Mouse (Mus musculus) hindbrain, postnatal 0 days (tissue): ENCODE measurements around the gene Shisa2. TPM values are rescaled to one million over a fixed set of nuclear protein-coding genes. Genes with fewer than 3 reads are reported as not detected.

Experiments
- ATAC-seq: fragments of 200-750 bp; cut with Nextera tagmentation; 2 replicates; pipeline ENCODE4 v1.8.0; 2017; ENCODE audit warnings: mild to moderate bottlenecking, moderate TSS enrichment, moderate library complexity
- DNase-seq: peaks from one replicate; pipeline ENCODE4 v3.0.0-alpha.2; 2015; ENCODE audit warnings: low spot score
- H3K27ac ChIP-seq: fragments of 300-500 bp; sonication (generic); 2 replicates; pipeline ENCODE4 v1.5.1; 2014; ENCODE audit warnings: mild to moderate bottlenecking
- H3K27me3 ChIP-seq: fragments of 300-500 bp; sonication (generic); 2 replicates; pipeline ENCODE4 v1.6.1; 2014; ENCODE audit warnings: low read length, mixed read lengths; ENCODE audit not compliant: insufficient read depth
- H3K36me3 ChIP-seq: fragments of 300-500 bp; sonication (generic); 2 replicates; pipeline ENCODE4 v1.6.1; 2014; ENCODE audit warnings: low read length, mixed read lengths; ENCODE audit not compliant: insufficient read depth
- H3K4me1 ChIP-seq: fragments of 300-500 bp; sonication (generic); 2 replicates; pipeline ENCODE4 v1.6.1; 2014; ENCODE audit warnings: antibody characterized with exemption, low read length, mixed read lengths; ENCODE audit not compliant: insufficient read depth
- H3K4me2 ChIP-seq: fragments of 300-500 bp; sonication (generic); 2 replicates; pipeline ENCODE4 v1.6.1; 2014; ENCODE audit warnings: low read depth, mild to moderate bottlenecking, low read length, moderate library complexity, mixed read lengths
- H3K4me3 ChIP-seq: fragments of 300-500 bp; sonication (generic); 2 replicates; pipeline ENCODE4 v1.5.1; 2014; ENCODE audit warnings: low read length
- H3K9ac ChIP-seq: fragments of 300-500 bp; sonication (generic); replicated peaks from 2 replicates; pipeline ENCODE4 v1.6.1; 2014; ENCODE audit warnings: mild to moderate bottlenecking, low read length, moderate library complexity, mixed read lengths
- H3K9me3 ChIP-seq: fragments of 300-500 bp; sonication (generic); 2 replicates; pipeline ENCODE4 v1.6.1; 2016; ENCODE audit warnings: low read length, mixed read lengths
- CTCF ChIP-seq: IDR thresholded peaks from 2 replicates; pipeline ENCODE4 v1.5.1; 2016; ENCODE audit warnings: antibody characterized with exemption, control low read depth, low read depth
- WGBS: fragments of 180-500 bp; shearing (Covaris S2); extraction: QIAGEN DNeasy Blood & Tissue Kit; methylation state at CpG from one replicate; pipeline ENCODE4 v1.1.7; 2014; 5-methylcytosine and 5-hydroxymethylcytosine counted together
- polyA plus RNA-seq: library from polyadenylated mRNA; unstranded; fragments of >200 nt; fragmentation: Nextera tagmentation; extraction: Ambion mirVana; gene quantifications from 2 replicates; pipeline ENCODE4 v1.2.1, GENCODE M21; 2015
- total RNA-seq: library from RNA; depleted of rRNA; stranded (reverse); fragments of >200 nt; gene quantifications from 2 replicates; pipeline ENCODE4 v1.2.3, GENCODE M21; 2014; rRNA removed

The Shisa2 gene
- total and polyA plus RNA-seq, 2 experiments from 2014 or later: 3.9 to 13.7 TPM

GRCm38 (mm10) chr14:59657098-59657497 lies 32.0 kb downstream of the Shisa2 start:
- Histone ChIP-seq H3K27me3 (no peaks in the 10 kb centered on the region), H3K4me2 (no peak overlapping the region), H3K36me3 (no peaks in the 10 kb centered on the region), H3K4me1 (no peaks in the 10 kb centered on the region), H3K4me3 (no peak overlapping the region), H3K9me3 (no peaks in the 10 kb centered on the region), H3K9ac (no peak overlapping the region), H3K27ac (no peak overlapping the region)
- DNase-seq (no peak), ATAC-seq (no peak)
- WGBS: 97% methylated on average over 1 of the region's 1 CpGs
- no peak for TF ChIP-seq CTCF

- no peaks in the 10 kb centered on the region for H3K36me3 ChIP-seq
- no peak overlapping the region for H3K4me2 ChIP-seq
- no peak for TF ChIP-seq CTCF
- H3K4me1 ChIP-seq: no peaks in the 10 kb centered on the region
- DNase-seq (no peak), ATAC-seq (no peak)
- no peak overlapping the region for H3K4me3 ChIP-seq
- no peaks in the 10 kb centered on the region for H3K27me3 ChIP-seq
- H3K9me3 ChIP-seq: no peaks in the 10 kb centered on the region
- 72% methylated on average over 6 of the region's 6 CpGs for WGBS
- H3K9ac ChIP-seq: no peak overlapping the region
- H3K27ac ChIP-seq: no peak overlapping the region
Measured at GRCm38 (mm10) chr14:59672893-59673515, 47.9 kb downstream of the Shisa2 start.

GRCm38 (mm10) chr14:59674556-59674955 lies 49.4 kb downstream of the Shisa2 start:
- 38% methylated on average over 8 of the region's 8 CpGs for WGBS

GRCm38 (mm10) chr14:59675330-59675729 lies 50.2 kb downstream of the Shisa2 start:
- no peaks in the 10 kb centered on the region for H3K4me1 ChIP-seq
- no peak overlapping the region for H3K9ac ChIP-seq
- H3K9me3 ChIP-seq: no peaks in the 10 kb centered on the region
- no peaks in the 10 kb centered on the region for H3K27me3 ChIP-seq
- no peaks in the 10 kb centered on the region for H3K36me3 ChIP-seq
- H3K4me3 ChIP-seq: no peak overlapping the region
- no peak for ATAC-seq
- no peak for TF ChIP-seq CTCF
- no peak overlapping the region for H3K4me2 ChIP-seq
- DNase-seq: no peak
- no peak overlapping the region for H3K27ac ChIP-seq
- 76% methylated on average over 4 of the region's 4 CpGs for WGBS

More at GRCm38 (mm10) chr14:59674556-59674955, 49.4 kb downstream of the Shisa2 start:
- no peak overlapping the region for H3K4me2 ChIP-seq
- H3K9ac ChIP-seq: no peak overlapping the region
- H3K36me3 ChIP-seq: no peaks in the 10 kb centered on the region
- ATAC-seq (no peak), DNase-seq (no peak)
- H3K4me3 ChIP-seq: no peak overlapping the region
- no peaks in the 10 kb centered on the region for H3K9me3 ChIP-seq
- H3K27me3 ChIP-seq: no peaks in the 10 kb centered on the region
- H3K27ac ChIP-seq: no peak overlapping the region
- H3K4me1 ChIP-seq: no peaks in the 10 kb centered on the region
- no peak for TF ChIP-seq CTCF

- TF ChIP-seq CTCF: no peak
- Histone ChIP-seq H3K9me3 (no peaks in the 10 kb centered on the region), H3K4me1 (no peaks in the 10 kb centered on the region), H3K36me3 (no peaks in the 10 kb centered on the region), H3K4me2 (no peak overlapping the region), H3K27me3 (no peaks in the 10 kb centered on the region), H3K9ac (no peak overlapping the region), H3K4me3 (no peak overlapping the region), H3K27ac (no peak overlapping the region)
- no peak for DNase-seq
- no peak for ATAC-seq
- 78% methylated on average over 7 of the region's 7 CpGs for WGBS
Measured at GRCm38 (mm10) chr14:59677598-59678003, 52.5 kb downstream of the Shisa2 start.

Other genes with a start within 250 kb of the Shisa2 start
- 0.05 and 0.32 TPM in 2 replicates for gene Phf11c, start 229.9 kb upstream of the Shisa2 start, total RNA-seq
- gene Phf11c, start 229.9 kb upstream of the Shisa2 start, polyA plus RNA-seq: 0.06 and 0.11 TPM in 2 replicates
- gene Setdb2, start 184.4 kb upstream of the Shisa2 start, total RNA-seq: 4.2 and 6.5 TPM in 2 replicates
- 4.4 and 5.6 TPM in 2 replicates for gene Setdb2, start 184.4 kb upstream of the Shisa2 start, polyA plus RNA-seq
- 16.9 and 22.1 TPM in 2 replicates for gene Cab39l, start 184.3 kb upstream of the Shisa2 start, total RNA-seq
- gene Cab39l, start 184.3 kb upstream of the Shisa2 start, polyA plus RNA-seq: 32.4 and 35.2 TPM in 2 replicates
- gene Cdadc1, start 27.3 kb upstream of the Shisa2 start, total RNA-seq: 5.2 and 49.7 TPM in 2 replicates
- gene Cdadc1, start 27.3 kb upstream of the Shisa2 start, polyA plus RNA-seq: 36.3 and 38.1 TPM in 2 replicates